Mouse (Mus musculus) T-cell, adult 2 months (primary cell): Measurements from ENCODE around the gene Fam83b.

Experiments used
- DNase-seq: peaks from one replicate; pipeline ENCODE4 v3.0.0; 2022; ENCODE audit warnings: low spot score

Gene Fam83b

GRCm38 (mm10) chr9:76566515-76567280 is at the start of gene Fam83b:
Fam83b (minus strand) TSS chr9:76567116.
- DNase-seq: no peak

- no peak for DNase-seq
These were observed 47.2 kb upstream of the Fam83b start for GRCm38 (mm10) chr9:76614165-76614564.

GRCm38 (mm10) chr9:76603744-76604143 is 36.8 kb upstream of the Fam83b start:
- no peak for DNase-seq

- DNase-seq: no peak
These were observed 36.0 kb upstream of the Fam83b start for GRCm38 (mm10) chr9:76602874-76603273.

GRCm38 (mm10) chr9:76597395-76597794 is 30.5 kb upstream of the Fam83b start:
- no peak for DNase-seq

GRCm38 (mm10) chr9:76593841-76594240 is 26.9 kb upstream of the Fam83b start:
- DNase-seq: no peak

GRCm38 (mm10) chr9:76583943-76584342 is 17.0 kb upstream of the Fam83b start:
- no peak for DNase-seq

- DNase-seq: no peak
These were observed 15.1 kb upstream of the Fam83b start for GRCm38 (mm10) chr9:76581966-76582365.

- no peak for DNase-seq
These were observed 352 bp upstream of the Fam83b start for GRCm38 (mm10) chr9:76567281-76567655.

- no peak for DNase-seq
These were observed 1.3 kb downstream of the Fam83b start for GRCm38 (mm10) chr9:76565656-76566055.

- no peak for DNase-seq
These were observed 2.8 kb downstream of the Fam83b start for GRCm38 (mm10) chr9:76564071-76564470.

- no peak for DNase-seq
These were observed 4.1 kb downstream of the Fam83b start for GRCm38 (mm10) chr9:76562794-76563193.

GRCm38 (mm10) chr9:76559240-76559639 is 7.7 kb downstream of the Fam83b start:
- no peak for DNase-seq

GRCm38 (mm10) chr9:76553758-76554157 is 13.2 kb downstream of the Fam83b start:
- no peak for DNase-seq

GRCm38 (mm10) chr9:76553115-76553514 is 13.8 kb downstream of the Fam83b start:
- no peak for DNase-seq

GRCm38 (mm10) chr9:76546714-76547113 is 20.2 kb downstream of the Fam83b start:
- no peak for DNase-seq

GRCm38 (mm10) chr9:76540684-76541083 is 26.2 kb downstream of the Fam83b start:
- DNase-seq: no peak

GRCm38 (mm10) chr9:76539953-76540621 is 26.8 kb downstream of the Fam83b start:
- no peak for DNase-seq

GRCm38 (mm10) chr9:76539271-76539670 is 27.6 kb downstream of the Fam83b start:
- no peak for DNase-seq

- DNase-seq: no peak
These were observed 30.9 kb downstream of the Fam83b start for GRCm38 (mm10) chr9:76536032-76536431.

- DNase-seq: no peak
These were observed 34.5 kb downstream of the Fam83b start for GRCm38 (mm10) chr9:76532403-76532802.

GRCm38 (mm10) chr9:76531368-76531767 is 35.5 kb downstream of the Fam83b start:
- no peak for DNase-seq

- DNase-seq: no peak
These were observed 41.3 kb downstream of the Fam83b start for GRCm38 (mm10) chr9:76525592-76525991.

- no peak for DNase-seq
These were observed 43.8 kb downstream of the Fam83b start for GRCm38 (mm10) chr9:76523075-76523474.
